Mouse (Mus musculus) liver, postnatal 0 days (tissue): ENCODE measurements at regions not wholly inside any gene's neighbourhood (a gene's known extent, or its start where the extent isn't known, plus 50 kb on each side); places are given as distances from the start of the nearest gene placed in this dataset.

Source experiments
- CTCF ChIP-seq: sonication (generic); IDR thresholded peaks from 2 replicates; pipeline ENCODE4 v1.5.1; 2016; ENCODE audit warnings: antibody characterized with exemption, low read depth
- EP300 ChIP-seq: IDR thresholded peaks from 2 replicates; pipeline ENCODE4 v1.6.1; 2016; ENCODE audit warnings: antibody characterized with exemption, low read depth, mild to moderate bottlenecking

- TF ChIP-seq CTCF, result no peak
- TF ChIP-seq EP300, result no peak
These were observed 106.3 kb downstream of the Snx19 start for GRCm38 (mm10) chr9:30533091-30533779.
